Mouse (Mus musculus) spleen, postnatal 4 days (tissue): ENCODE data around the gene Nap1l4.

ENCODE experiments used
- DNase-seq, 2 experiments: peaks; one replicate each; pipeline ENCODE4 v3.0.0; 2022; ENCODE audit warnings: low spot score in 2 of 2

Nap1l4 gene

GRCm38 (mm10) chr7:143519333-143519732 lies 29.6 kb downstream of the Nap1l4 start:
- no peak for DNase-seq

- no peak for DNase-seq
Measured at GRCm38 (mm10) chr7:143514416-143514768, 34.5 kb downstream of the Nap1l4 start.

- DNase-seq: no peak
Measured at GRCm38 (mm10) chr7:143513763-143514415, 35.0 kb downstream of the Nap1l4 start.

GRCm38 (mm10) chr7:143511335-143511712 lies 37.6 kb downstream of the Nap1l4 start:
- no peak for DNase-seq

- DNase-seq: no peak
Measured at GRCm38 (mm10) chr7:143510593-143511334, 38.1 kb downstream of the Nap1l4 start.

- no peak for DNase-seq
Measured at GRCm38 (mm10) chr7:143509566-143509965, 39.3 kb downstream of the Nap1l4 start.

GRCm38 (mm10) chr7:143506675-143507074 lies 42.2 kb downstream of the Nap1l4 start:
- DNase-seq: peak; percentile 63 to 79

- DNase-seq: no peak
Measured at GRCm38 (mm10) chr7:143506271-143506670, 42.6 kb downstream of the Nap1l4 start.

GRCm38 (mm10) chr7:143505823-143506222 lies 43.1 kb downstream of the Nap1l4 start:
- peak; percentile 80 to 90 for DNase-seq

- no peak for DNase-seq
Measured at GRCm38 (mm10) chr7:143505411-143505810, 43.5 kb downstream of the Nap1l4 start.

- no peak for DNase-seq
Measured at GRCm38 (mm10) chr7:143503926-143504325, 45.0 kb downstream of the Nap1l4 start.

- no peak for DNase-seq
Measured at GRCm38 (mm10) chr7:143502418-143503200, 46.3 kb downstream of the Nap1l4 start, which contains the start of gene Phlda2. Gene Phlda2, minus strand, starts transcription at chr7:143503150.

GRCm38 (mm10) chr7:143501643-143502417 lies 47.1 kb downstream of the Nap1l4 start:
- no peak for DNase-seq

GRCm38 (mm10) chr7:143500912-143501311 lies 48.0 kb downstream of the Nap1l4 start:
- DNase-seq: no peak

- DNase-seq: no peak
Measured at GRCm38 (mm10) chr7:143498584-143498983, 50.3 kb downstream of the Nap1l4 start.

- DNase-seq: no peak
Measured at GRCm38 (mm10) chr7:143495104-143495961, 53.6 kb downstream of the Nap1l4 start.

GRCm38 (mm10) chr7:143493616-143494126 lies 55.2 kb downstream of the Nap1l4 start:
- DNase-seq: no peak

- DNase-seq: no peak
Measured at GRCm38 (mm10) chr7:143489735-143490134, 59.2 kb downstream of the Nap1l4 start.

GRCm38 (mm10) chr7:143482541-143482940 lies 66.4 kb downstream of the Nap1l4 start:
- DNase-seq: no peak

- no peak for DNase-seq
Measured at GRCm38 (mm10) chr7:143481806-143482387, 67.0 kb downstream of the Nap1l4 start.
